Mouse (Mus musculus): ENCODE measurements around the gene Slfn2. TPM values are rescaled to one million over a fixed set of nuclear protein-coding genes. Genes with fewer than 3 reads are reported as not detected.
"Not testable (repeated sequence)": the region's sequence is repeated elsewhere in the genome, so short reads cannot be mapped to it uniquely, and the experiment has no call there.

The Slfn2 gene
- polyA plus RNA-seq (2015; fragmentation: Nextera tagmentation; extraction: Ambion mirVana) = 4.1 and 4.7 TPM in 2 replicates

GRCm38 (mm10) chr11:83064946-83065345 lies at the start of gene Slfn2:
TSS of gene Slfn2 (plus strand) at chr11:83065112.
- Histone ChIP-seq H3K4me1 (ENCODE audit: insufficient read depth, low read length) (no peaks in the 10 kb centered on the region), H3K4me3 (ENCODE audit: low read length) (no peak within 1 kb of the TSS; the same call in 1 of the 2 replicates), H3K27ac (ENCODE audit: low read length) (0 out of 2 replicates have a peak within 1 kb of the TSS, but pooled peaks have one; percentile 10), H3K9ac (replicated peaks; ENCODE audit: low read length) (no peak within 1 kb of the TSS), H3K4me2 (replicated peaks; ENCODE audit: low read depth, low read length) (no peak within 1 kb of the TSS), H3K36me3 (ENCODE audit: insufficient read depth, low read length) (no peaks in the 10 kb centered on the region), H3K27me3 (ENCODE audit: insufficient read depth, low read length) (no peaks in the 10 kb centered on the region), H3K9me3 (ENCODE audit: low read length) (peaks cover 3% of the 10 kb centered on the region; the same call in 1 of the 2 replicates)
- no peak for ATAC-seq (ENCODE audit: low FRiP score, low TSS enrichment)
- WGBS = 85% methylated on average over 2 of the region's 2 CpGs

- no peaks in the 10 kb centered on the region for H3K4me1 ChIP-seq (ENCODE audit: insufficient read depth, low read length)
- H3K27me3 ChIP-seq (ENCODE audit: insufficient read depth, low read length) = no peaks in the 10 kb centered on the region
- no peak overlapping the region for H3K27ac ChIP-seq (ENCODE audit: low read length)
- H3K36me3 ChIP-seq (ENCODE audit: insufficient read depth, low read length) = no peaks in the 10 kb centered on the region
- H3K4me2 ChIP-seq (replicated peaks; ENCODE audit: low read depth, low read length) = no peak overlapping the region
- ATAC-seq (ENCODE audit: low FRiP score, low TSS enrichment) = no peak
- H3K9ac ChIP-seq (replicated peaks; ENCODE audit: low read length) = no peak overlapping the region
- H3K4me3 ChIP-seq (ENCODE audit: low read length) = no peak overlapping the region
- no peaks in the 10 kb centered on the region for H3K9me3 ChIP-seq (ENCODE audit: low read length)
Measured at GRCm38 (mm10) chr11:83016093-83016492, 48.8 kb upstream of the Slfn2 start.

- not testable (repeated sequence) for ATAC-seq (ENCODE audit: low FRiP score, low TSS enrichment); H3K27me3 ChIP-seq (ENCODE audit: insufficient read depth, low read length); H3K36me3 ChIP-seq (ENCODE audit: insufficient read depth, low read length); H3K9ac ChIP-seq (replicated peaks; ENCODE audit: low read length); H3K4me2 ChIP-seq (replicated peaks; ENCODE audit: low read depth, low read length); H3K4me3 ChIP-seq (ENCODE audit: low read length); H3K9me3 ChIP-seq (ENCODE audit: low read length); H3K4me1 ChIP-seq (ENCODE audit: insufficient read depth, low read length); H3K27ac ChIP-seq (ENCODE audit: low read length)
- WGBS = 82% methylated on average over 18 of the region's 18 CpGs
Measured at GRCm38 (mm10) chr11:83019561-83020519, 45.1 kb upstream of the Slfn2 start.

- no peak for ATAC-seq (ENCODE audit: low FRiP score, low TSS enrichment)
- no peak within 1 kb of the TSS for H3K4me3 ChIP-seq (ENCODE audit: low read length)
- H3K36me3 ChIP-seq (ENCODE audit: insufficient read depth, low read length) = no peaks in the 10 kb centered on the region
- H3K4me1 ChIP-seq (ENCODE audit: insufficient read depth, low read length) = no peaks in the 10 kb centered on the region
- 73% methylated on average over 5 of the region's 5 CpGs for WGBS
- no peak within 1 kb of the TSS for H3K9ac ChIP-seq (replicated peaks; ENCODE audit: low read length)
- no peak within 1 kb of the TSS for H3K4me2 ChIP-seq (replicated peaks; ENCODE audit: low read depth, low read length)
- no peaks in the 10 kb centered on the region for H3K9me3 ChIP-seq (ENCODE audit: low read length)
- no peaks in the 10 kb centered on the region for H3K27me3 ChIP-seq (ENCODE audit: insufficient read depth, low read length)
- H3K27ac ChIP-seq (ENCODE audit: low read length) = no peak within 1 kb of the TSS
Measured at GRCm38 (mm10) chr11:83020621-83021020, 44.3 kb upstream of the Slfn2 start, which contains the start of gene Slfn8. TSS of gene Slfn8 (minus strand) at chr11:83020810.

- not testable (repeated sequence) for H3K27ac ChIP-seq (ENCODE audit: low read length); H3K27me3 ChIP-seq (ENCODE audit: insufficient read depth, low read length); H3K36me3 ChIP-seq (ENCODE audit: insufficient read depth, low read length); ATAC-seq (ENCODE audit: low FRiP score, low TSS enrichment); H3K9me3 ChIP-seq (ENCODE audit: low read length); H3K4me3 ChIP-seq (ENCODE audit: low read length); H3K4me1 ChIP-seq (ENCODE audit: insufficient read depth, low read length); H3K4me2 ChIP-seq (replicated peaks; ENCODE audit: low read depth, low read length); H3K9ac ChIP-seq (replicated peaks; ENCODE audit: low read length)
- WGBS = 86% methylated on average over 3 of the region's 3 CpGs
Measured at GRCm38 (mm10) chr11:83038686-83039085, 26.2 kb upstream of the Slfn2 start.

- Histone ChIP-seq H3K9me3 (ENCODE audit: low read length) (no peaks in the 10 kb centered on the region), H3K27me3 (ENCODE audit: insufficient read depth, low read length) (no peaks in the 10 kb centered on the region), H3K4me2 (replicated peaks; ENCODE audit: low read depth, low read length) (no peak overlapping the region), H3K4me3 (ENCODE audit: low read length) (no peak overlapping the region), H3K36me3 (ENCODE audit: insufficient read depth, low read length) (no peaks in the 10 kb centered on the region), H3K4me1 (ENCODE audit: insufficient read depth, low read length) (no peaks in the 10 kb centered on the region), H3K27ac (ENCODE audit: low read length) (no peak overlapping the region), H3K9ac (replicated peaks; ENCODE audit: low read length) (no peak overlapping the region)
- WGBS = 67% methylated on average over 1 of the region's 1 CpGs
- no peak for ATAC-seq (ENCODE audit: low FRiP score, low TSS enrichment)
Measured at GRCm38 (mm10) chr11:83039156-83039555, 25.8 kb upstream of the Slfn2 start.

- H3K9me3 ChIP-seq (ENCODE audit: low read length) = no peaks in the 10 kb centered on the region
- no peaks in the 10 kb centered on the region for H3K27me3 ChIP-seq (ENCODE audit: insufficient read depth, low read length)
- H3K4me1 ChIP-seq (ENCODE audit: insufficient read depth, low read length) = no peaks in the 10 kb centered on the region
- H3K4me2 ChIP-seq (replicated peaks; ENCODE audit: low read depth, low read length) = peak overlapping the region; percentile 49
- H3K27ac ChIP-seq (ENCODE audit: low read length) = no peak overlapping the region
- 15% methylated on average over 19 of the region's 19 CpGs for WGBS
- H3K9ac ChIP-seq (replicated peaks; ENCODE audit: low read length) = no peak overlapping the region; the same call in 1 of the 2 replicates
- no peaks in the 10 kb centered on the region for H3K36me3 ChIP-seq (ENCODE audit: insufficient read depth, low read length)
- H3K4me3 ChIP-seq (ENCODE audit: low read length) = peak overlapping the region; percentile 23
- ATAC-seq (ENCODE audit: low FRiP score, low TSS enrichment) = no peak
Measured at GRCm38 (mm10) chr11:83039796-83040195, 25.1 kb upstream of the Slfn2 start.

GRCm38 (mm10) chr11:83040325-83040724 lies 24.6 kb upstream of the Slfn2 start:
- no peaks in the 10 kb centered on the region for H3K4me1 ChIP-seq (ENCODE audit: insufficient read depth, low read length)
- peak overlapping the region; percentile 23 for H3K4me3 ChIP-seq (ENCODE audit: low read length)

GRCm38 (mm10) chr11:83041000-83041399 lies 23.9 kb upstream of the Slfn2 start:
- ATAC-seq (ENCODE audit: low FRiP score, low TSS enrichment) = no peak
- Histone ChIP-seq H3K27me3 (ENCODE audit: insufficient read depth, low read length) (no peaks in the 10 kb centered on the region), H3K9me3 (ENCODE audit: low read length) (no peaks in the 10 kb centered on the region), H3K27ac (ENCODE audit: low read length) (no peak overlapping the region), H3K4me3 (ENCODE audit: low read length) (no peak overlapping the region), H3K36me3 (ENCODE audit: insufficient read depth, low read length) (no peaks in the 10 kb centered on the region), H3K9ac (replicated peaks; ENCODE audit: low read length) (no peak overlapping the region), H3K4me1 (ENCODE audit: insufficient read depth, low read length) (no peaks in the 10 kb centered on the region), H3K4me2 (replicated peaks; ENCODE audit: low read depth, low read length) (no peak overlapping the region)

More at GRCm38 (mm10) chr11:83040325-83040724, 24.6 kb upstream of the Slfn2 start:
- Histone ChIP-seq H3K36me3 (ENCODE audit: insufficient read depth, low read length) (no peaks in the 10 kb centered on the region), H3K27ac (ENCODE audit: low read length) (no peak overlapping the region), H3K9me3 (ENCODE audit: low read length) (no peaks in the 10 kb centered on the region), H3K9ac (replicated peaks; ENCODE audit: low read length) (no peak overlapping the region), H3K4me2 (replicated peaks; ENCODE audit: low read depth, low read length) (peak overlapping the region; percentile 49), H3K27me3 (ENCODE audit: insufficient read depth, low read length) (no peaks in the 10 kb centered on the region)
- WGBS = 19% methylated on average over 1 of the region's 1 CpGs
- no peak for ATAC-seq (ENCODE audit: low FRiP score, low TSS enrichment)

GRCm38 (mm10) chr11:83043891-83044290 lies 21.0 kb upstream of the Slfn2 start:
- no peak for ATAC-seq (ENCODE audit: low FRiP score, low TSS enrichment)
- H3K4me2 ChIP-seq (replicated peaks; ENCODE audit: low read depth, low read length) = no peak overlapping the region
- H3K36me3 ChIP-seq (ENCODE audit: insufficient read depth, low read length) = no peaks in the 10 kb centered on the region
- no peak overlapping the region for H3K27ac ChIP-seq (ENCODE audit: low read length)
- H3K4me1 ChIP-seq (ENCODE audit: insufficient read depth, low read length) = no peaks in the 10 kb centered on the region
- H3K9me3 ChIP-seq (ENCODE audit: low read length) = no peaks in the 10 kb centered on the region
- no peak overlapping the region for H3K9ac ChIP-seq (replicated peaks; ENCODE audit: low read length)
- 80% methylated on average over 4 of the region's 4 CpGs for WGBS
- H3K27me3 ChIP-seq (ENCODE audit: insufficient read depth, low read length) = no peaks in the 10 kb centered on the region
- H3K4me3 ChIP-seq (ENCODE audit: low read length) = no peak overlapping the region

Data from kidney, embryonic 16.5 days (tissue).